Mouse (Mus musculus) erythroid progenitor cell, adult 5-6 weeks (primary cell): ENCODE data around the gene Tm7sf3. TPM values are rescaled to one million over a fixed set of nuclear protein-coding genes. Genes with fewer than 3 reads are reported as not detected.
"Not testable (repeated sequence)": the region's sequence is repeated elsewhere in the genome, so short reads cannot be mapped to it uniquely, and the experiment has no call there.

Source experiments
- ATAC-seq: replicated peaks from 2 replicates; pipeline ENCODE4 v1.8.0; 2016; ENCODE audit warnings: moderate number of reproducible peaks, mild to moderate bottlenecking, moderate TSS enrichment, inconsistent platforms; ENCODE audit not compliant: poor library complexity, low FRiP score, severe bottlenecking
- total RNA-seq, 2 experiments: library from RNA; stranded (forward) in 1 of 2; stranded (reverse) in 1 of 2; fragments of 150-400 nt in 1 of 2; fragments of 186-747, 209-891 nt in 1 of 2; gene quantifications; 2 replicates each; pipeline versions ENCODE4 v1.2.3 to v1.2.4; 2015 to 2017; ENCODE audit warnings: low replicate concordance in 2 of 2

Tm7sf3 gene
- total RNA-seq, 2 experiments from 2014 or later, result 47.8 to 67.5 TPM

GRCm38 (mm10) chr6:146562461-146562860 lies 80.2 kb downstream of the Tm7sf3 start:
- ATAC-seq, result not testable (repeated sequence)

Other genes with a start within 250 kb of the Tm7sf3 start
- gene Itpr2, start 140.6 kb downstream of the Tm7sf3 start, total RNA-seq (2015; ENCODE audit: low replicate concordance), result 7.1 and 15.1 TPM in 2 replicates
- 5.1 and 13.6 TPM in 2 replicates for gene Itpr2, start 140.6 kb downstream of the Tm7sf3 start, total RNA-seq (2017; ENCODE audit: low replicate concordance)
- gene Fgfr1op2, start 65.6 kb downstream of the Tm7sf3 start, total RNA-seq (2015; ENCODE audit: low replicate concordance), result 191 and 241 TPM in 2 replicates
- gene Fgfr1op2, start 65.6 kb downstream of the Tm7sf3 start, total RNA-seq (2017; ENCODE audit: low replicate concordance), result 160 and 213 TPM in 2 replicates
- 108 and 132 TPM in 2 replicates for gene Ints13, start 65.0 kb downstream of the Tm7sf3 start, total RNA-seq (2015; ENCODE audit: low replicate concordance)
- gene Ints13, start 65.0 kb downstream of the Tm7sf3 start, total RNA-seq (2017; ENCODE audit: low replicate concordance), result 110 and 121 TPM in 2 replicates
- 71.4 and 112 TPM in 2 replicates for gene Med21, start 277 bp downstream of the Tm7sf3 start, total RNA-seq (2015; ENCODE audit: low replicate concordance)
- gene Med21, start 277 bp downstream of the Tm7sf3 start, total RNA-seq (2017; ENCODE audit: low replicate concordance), result 65.8 and 73.0 TPM in 2 replicates
- 1.4 and 5.9 TPM in 2 replicates for gene Stk38l, start 82.2 kb upstream of the Tm7sf3 start, total RNA-seq (2015; ENCODE audit: low replicate concordance)
- 3.2 TPM in 2 replicates for gene Stk38l, start 82.2 kb upstream of the Tm7sf3 start, total RNA-seq (2017; ENCODE audit: low replicate concordance)
- gene Arntl2, start 153.2 kb upstream of the Tm7sf3 start, total RNA-seq (2015; ENCODE audit: low replicate concordance), result 0.84 and 1.4 TPM in 2 replicates
- not detected in 2 replicates for gene Arntl2, start 153.2 kb upstream of the Tm7sf3 start, total RNA-seq (2017; ENCODE audit: low replicate concordance)
- not detected in 2 replicates for gene Smco2, start 207.3 kb upstream of the Tm7sf3 start, total RNA-seq (2015; ENCODE audit: low replicate concordance)
- not detected in 2 replicates for gene Smco2, start 207.3 kb upstream of the Tm7sf3 start, total RNA-seq (2017; ENCODE audit: low replicate concordance)
- 0.42 and 6.1 TPM in 2 replicates for gene Ppfibp1, start 245.7 kb upstream of the Tm7sf3 start, total RNA-seq (2015; ENCODE audit: low replicate concordance)
- gene Ppfibp1, start 245.7 kb upstream of the Tm7sf3 start, total RNA-seq (2017; ENCODE audit: low replicate concordance), result 0.64 and 1.5 TPM in 2 replicates